Mouse (Mus musculus) heart, adult 2 months (tissue): ENCODE data around the gene Snx13. TPM values are rescaled to one million over a fixed set of nuclear protein-coding genes. Genes with fewer than 3 reads are reported as not detected.

Source experiments
- DNase-seq, 2 experiments: peaks; one replicate each; pipeline ENCODE4 v3.0.0; 2021
- H3K27ac ChIP-seq: fragments of 200-600 bp; 2 replicates; pipeline ENCODE4 v1.8.1; 2022
- H3K27me3 ChIP-seq: fragments of 200-500 bp; 2 replicates; pipeline ENCODE4 v1.6.1; 2012; ENCODE audit warnings: mild to moderate bottlenecking, low read length, inconsistent platforms, mixed read lengths; ENCODE audit not compliant: control insufficient read depth, insufficient read depth
- H3K36me3 ChIP-seq: fragments of 200-500 bp; 2 replicates; pipeline ENCODE4 v1.6.1; 2012; ENCODE audit warnings: low read length, inconsistent platforms; ENCODE audit not compliant: control insufficient read depth, insufficient read depth
- H3K4me1 ChIP-seq: fragments of 200-500 bp; 2 replicates; pipeline ENCODE4 v1.6.1; 2011; ENCODE audit warnings: low read length; ENCODE audit not compliant: control insufficient read depth, insufficient read depth
- H3K4me3 ChIP-seq: fragments of 200-600 bp; 2 replicates; pipeline ENCODE4 v1.8.1; 2022
- H3K79me2 ChIP-seq: fragments of 200-500 bp; replicated peaks from 2 replicates; pipeline ENCODE4 v1.6.1; 2012; ENCODE audit warnings: mild to moderate bottlenecking, inconsistent platforms, low read length, moderate library complexity, mixed read lengths; ENCODE audit not compliant: control insufficient read depth, insufficient read depth
- H3K9ac ChIP-seq: fragments of 200-500 bp; 2 replicates; pipeline ENCODE4 v1.6.1; 2012; ENCODE audit warnings: low read depth, mild to moderate bottlenecking, control low read depth, inconsistent platforms, low read length, mixed read lengths
- CTCF ChIP-seq: fragments of 200-600 bp; IDR thresholded peaks from 2 replicates; pipeline ENCODE4 v1.8.1; 2022; ENCODE audit warnings: antibody characterized with exemption, mild to moderate bottlenecking, moderate library complexity
- EP300 ChIP-seq: fragments of 200-500 bp; IDR thresholded peaks from 2 replicates; pipeline ENCODE4 v1.6.1; 2011; ENCODE audit warnings: low read depth, low read length, control low read depth; ENCODE audit not compliant: insufficient read depth
- POLR2A ChIP-seq: fragments of 200-500 bp; IDR thresholded peaks from 2 replicates; pipeline ENCODE4 v1.6.1; 2011; ENCODE audit warnings: mild to moderate bottlenecking, low read depth, low read length, control low read depth; ENCODE audit not compliant: insufficient read depth
- WGBS: fragments of 180-500 bp; shearing (Covaris S2); methylation state at CpG from one replicate; pipeline ENCODE4 v1.1.7; 2018; 5-methylcytosine and 5-hydroxymethylcytosine counted together
- intact Hi-C: fragments of 180-260 bp; cut with DNase I; formaldehyde crosslinking; loops from one replicate; pipeline ENCODE4 v1.15.1; 2025
- polyA plus RNA-seq: library from polyadenylated mRNA; depleted of rRNA; stranded (reverse); fragments of >200 nt; gene quantifications from 2 replicates; pipeline ENCODE4 v1.2.3, GENCODE M21; 2012
- total RNA-seq, 2 experiments: library from RNA; stranded (reverse); gene quantifications; 2 replicates each; pipeline ENCODE4 v1.2.3; 2021

Snx13 gene
- total and polyA plus RNA-seq, 3 experiments: 10.9 to 63.6 (median 54.5) TPM

DNA sequence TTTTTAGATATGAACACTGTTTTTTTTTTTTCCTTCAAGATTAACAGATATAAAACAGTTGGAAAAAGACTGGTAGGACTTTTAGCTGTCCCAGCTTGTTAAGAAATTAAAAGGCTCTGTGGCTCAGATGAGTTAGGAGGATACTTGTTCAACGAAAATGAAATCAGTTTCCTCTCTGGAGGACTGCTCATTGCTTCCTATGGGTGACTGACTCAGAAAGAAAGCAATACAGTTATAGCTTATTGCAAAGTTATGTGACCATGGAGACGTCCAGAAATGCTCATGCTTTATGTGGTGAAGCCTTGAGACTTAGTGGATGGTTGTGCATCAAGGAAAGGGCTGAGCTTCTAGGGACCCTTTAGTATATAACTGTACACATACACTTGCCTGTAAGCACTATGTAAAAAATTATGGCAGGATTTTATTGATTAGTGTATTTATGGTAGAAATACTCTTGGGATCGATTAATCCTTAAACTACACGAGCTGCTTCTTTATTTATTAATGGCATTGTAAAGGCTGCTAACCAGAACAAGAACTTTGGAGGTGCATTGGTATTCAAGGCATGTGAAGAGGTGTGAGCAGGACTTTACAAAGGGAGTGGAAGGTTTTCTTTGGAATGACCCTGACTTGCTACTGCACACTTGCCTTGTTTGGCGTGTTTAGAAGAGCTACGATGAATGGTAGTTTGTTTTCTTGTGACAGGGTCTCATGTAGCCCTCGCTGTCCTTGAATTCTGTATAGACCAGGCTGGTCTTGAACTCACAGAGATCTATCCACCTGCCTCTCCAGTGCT lies 4.2 kb downstream of the Snx13 start:
- no peak for DNase-seq
- no peaks in the 10 kb centered on the region for H3K27me3 ChIP-seq
- peaks cover 6% of the 10 kb centered on the region for H3K79me2 ChIP-seq
- TF ChIP-seq CTCF (no peak), EP300 (no peak), POLR2A (no peak)
- H3K4me1 ChIP-seq: peaks cover 15% of the 10 kb centered on the region
- H3K27ac ChIP-seq: no peak overlapping the region
- 52% methylated on average over 7 of the region's 7 CpGs for WGBS
- H3K4me3 ChIP-seq: no peak overlapping the region
- H3K36me3 ChIP-seq: peaks cover 28% of the 10 kb centered on the region
- intact Hi-C loops: no loop called here
- no peak overlapping the region for H3K9ac ChIP-seq

DNA sequence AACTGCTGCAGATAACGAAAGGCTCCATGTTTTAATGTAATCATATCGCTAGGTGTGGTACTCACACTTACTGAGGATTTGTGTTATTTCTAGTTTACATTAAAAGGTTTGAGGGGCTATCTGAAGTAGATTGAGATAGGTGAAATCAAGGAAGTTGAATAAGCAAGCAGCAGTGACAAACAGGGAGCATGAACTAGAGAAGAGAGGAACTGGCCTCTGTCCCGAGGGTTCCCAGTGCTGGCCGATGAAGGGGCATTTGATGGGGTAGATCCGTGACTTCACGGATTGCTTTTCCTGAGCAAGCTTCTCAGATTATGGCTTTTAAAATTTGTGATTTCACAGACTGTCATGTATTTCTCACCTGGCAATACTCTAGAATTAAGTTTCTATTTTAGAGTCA lies 7.4 kb downstream of the Snx13 start:
- Histone ChIP-seq H3K4me3 (no peak overlapping the region), H3K79me2 (peaks cover 6% of the 10 kb centered on the region), H3K4me1 (peaks cover 10% of the 10 kb centered on the region), H3K27me3 (no peaks in the 10 kb centered on the region), H3K36me3 (peaks cover 19% of the 10 kb centered on the region), H3K27ac (no peak overlapping the region), H3K9ac (no peak overlapping the region)
- no peak for DNase-seq
- intact Hi-C loops: no loop called here
- WGBS: 52% methylated on average over 6 of the region's 6 CpGs
- TF ChIP-seq EP300 (no peak), POLR2A (no peak), CTCF (no peak)

DNA sequence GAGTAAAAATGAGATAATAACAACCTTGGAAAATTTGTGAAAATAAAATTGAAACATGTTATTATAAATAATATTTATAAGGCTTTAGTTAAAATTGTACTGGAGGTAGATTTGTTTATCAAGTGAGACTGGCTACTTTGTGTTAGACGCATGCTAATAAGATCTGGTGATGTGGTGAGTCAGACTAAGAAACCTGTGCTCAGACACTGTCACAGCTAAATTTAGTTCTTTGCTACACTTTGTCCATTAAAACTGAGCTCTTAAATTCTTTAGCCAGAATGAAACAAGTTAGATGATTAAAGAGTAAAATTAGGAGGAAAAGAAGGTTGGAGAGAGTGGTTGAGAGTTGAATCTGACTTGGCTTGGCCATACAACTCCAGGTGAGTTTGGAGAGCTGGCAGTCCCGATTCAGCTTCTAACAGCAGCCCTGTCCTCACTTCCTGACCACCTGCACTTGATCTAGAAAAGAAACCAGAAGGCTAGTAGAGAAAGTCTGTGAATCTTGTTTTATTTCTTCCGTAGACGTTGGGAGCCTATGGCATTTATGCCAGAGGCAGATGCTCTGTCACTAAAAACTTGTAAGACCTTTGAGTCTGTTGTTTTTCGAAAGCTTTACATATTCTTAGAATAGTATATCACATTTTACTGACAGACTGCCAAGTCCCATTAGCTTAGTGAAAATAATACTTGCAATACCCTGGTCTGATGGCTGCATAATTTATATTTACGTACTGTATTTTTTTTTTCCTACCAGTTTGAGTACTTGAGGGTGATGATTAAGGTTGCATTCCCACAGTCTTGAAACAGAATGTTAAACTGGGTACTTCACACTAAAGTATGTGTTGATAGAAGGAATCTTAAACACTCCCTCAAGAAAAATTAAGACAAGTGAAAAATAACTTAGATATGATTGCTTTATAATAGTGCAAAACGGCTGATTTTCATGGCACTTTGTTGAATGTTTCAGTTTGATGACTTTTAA lies 8.4 kb downstream of the Snx13 start:
- TF ChIP-seq EP300 (no peak), POLR2A (no peak), CTCF (no peak)
- Histone ChIP-seq H3K79me2 (peaks cover 6% of the 10 kb centered on the region), H3K9ac (no peak overlapping the region), H3K36me3 (peaks cover 17% of the 10 kb centered on the region), H3K4me1 (peaks cover 8% of the 10 kb centered on the region), H3K27ac (peak overlapping the region; percentile 10; the same call in 1 of the 2 replicates), H3K27me3 (no peaks in the 10 kb centered on the region), H3K4me3 (no peak overlapping the region)
- WGBS: 46% methylated on average over 7 of the region's 7 CpGs
- DNase-seq: no peak
- intact Hi-C loops: no loop called here

DNA sequence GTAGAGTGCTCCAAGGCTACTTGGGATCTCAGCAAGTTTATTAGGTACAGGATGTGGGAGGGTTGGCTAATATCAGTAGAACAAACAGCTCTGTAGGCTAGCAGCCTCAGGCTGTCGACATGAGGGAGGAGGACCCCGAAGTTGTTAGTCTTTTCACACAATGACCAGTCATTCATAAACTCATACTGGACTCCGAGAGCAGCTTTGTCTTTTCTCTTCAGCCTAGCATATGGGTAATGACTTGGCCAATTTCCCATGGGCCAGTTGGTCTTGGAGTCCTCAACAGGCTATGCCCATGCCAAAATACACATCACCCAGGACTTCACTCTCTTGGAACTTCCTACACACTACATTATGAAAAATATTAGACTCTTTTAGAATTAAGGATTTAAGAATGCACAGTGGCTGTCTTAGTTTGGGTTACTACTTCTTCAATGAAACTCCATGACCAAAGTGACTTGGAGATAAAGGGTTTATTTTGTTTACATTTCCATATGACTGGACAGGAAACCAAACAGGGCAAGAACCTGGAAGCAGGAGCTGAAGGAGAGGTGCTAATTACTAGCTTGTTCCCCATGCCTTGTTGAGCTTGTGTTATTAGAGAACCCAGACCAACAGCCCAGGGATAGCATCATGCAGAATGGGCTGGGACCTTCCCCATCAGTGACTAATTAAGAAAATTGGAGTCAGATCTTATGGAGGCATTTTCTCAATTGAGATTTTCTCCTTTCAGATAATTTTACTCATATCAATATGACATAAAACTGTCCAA lies 16.9 kb downstream of the Snx13 start:
- no peak overlapping the region for H3K9ac ChIP-seq
- no peak overlapping the region for H3K4me3 ChIP-seq
- no peak for TF ChIP-seq EP300
- TF ChIP-seq CTCF: no peak
- TF ChIP-seq POLR2A: no peak
- no peak for DNase-seq
- H3K27me3 ChIP-seq: no peaks in the 10 kb centered on the region
- H3K36me3 ChIP-seq: peaks cover 8% of the 10 kb centered on the region
- peaks cover 14% of the 10 kb centered on the region for H3K4me1 ChIP-seq
- peaks cover 7% of the 10 kb centered on the region for H3K79me2 ChIP-seq
- no peak overlapping the region for H3K27ac ChIP-seq
- intact Hi-C loops: no loop called here
- WGBS: 20% methylated on average over 3 of the region's 3 CpGs

DNA sequence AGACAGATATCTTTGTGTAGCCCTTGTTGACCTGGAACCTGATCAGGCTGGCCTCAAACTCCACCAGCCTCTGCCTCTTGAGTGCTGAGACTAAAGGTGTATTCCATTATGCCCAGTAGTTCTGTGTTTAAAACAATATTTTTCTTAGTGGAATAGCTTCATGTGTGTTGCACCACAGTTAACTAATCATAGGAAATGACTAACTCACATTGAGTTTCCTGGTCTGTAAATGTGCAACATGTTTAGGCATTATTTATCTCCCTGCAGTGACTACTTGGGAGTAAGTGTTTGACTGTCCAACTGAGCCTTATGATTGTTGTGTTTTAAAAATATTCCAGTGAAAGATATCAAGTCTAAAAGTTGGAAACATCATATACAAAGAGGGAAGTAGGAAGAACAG lies 20.6 kb downstream of the Snx13 start:
- TF ChIP-seq POLR2A (no peak), CTCF (no peak), EP300 (no peak)
- H3K9ac ChIP-seq: no peak overlapping the region
- H3K27ac ChIP-seq: no peak overlapping the region
- intact Hi-C loops: no loop called here
- DNase-seq: no peak
- no peak overlapping the region for H3K4me3 ChIP-seq
- H3K36me3 ChIP-seq: peaks cover 9% of the 10 kb centered on the region
- H3K79me2 ChIP-seq: peaks cover 7% of the 10 kb centered on the region
- H3K4me1 ChIP-seq: peaks cover 14% of the 10 kb centered on the region
- no peaks in the 10 kb centered on the region for H3K27me3 ChIP-seq
